Mouse (Mus musculus): ENCODE results near the gene Cd70.

DNA sequence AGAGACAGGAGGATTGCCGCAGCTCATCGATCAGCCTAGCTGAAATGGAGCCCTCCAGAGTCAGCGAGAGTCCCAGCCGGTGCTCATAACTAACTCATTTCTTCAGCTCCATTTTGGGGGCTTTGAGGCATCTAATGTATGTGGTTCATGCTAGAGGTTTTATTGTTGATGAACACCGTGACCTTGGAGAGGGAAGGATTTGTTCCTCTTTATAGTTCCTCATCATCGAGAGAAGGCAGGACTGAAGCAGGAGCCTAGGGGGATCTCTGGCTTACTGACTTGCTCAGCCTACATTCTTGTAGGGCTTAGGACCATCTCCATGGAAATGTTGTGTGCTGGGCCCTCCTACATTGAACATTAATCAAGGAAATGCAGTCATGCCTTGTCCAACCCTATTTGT is 3.4 kb upstream of the Cd70 start:
- TF ChIP-seq CTCF (IDR thresholded peaks at IDR 0.05; ENCODE audit: control insufficient read depth, insufficient read depth, insufficient replicate concordance, low read depth, low read length) (no peak), POLR2A (IDR thresholded peaks at IDR 0.05; ENCODE audit: control insufficient read depth, low read depth, low read length) (no peak)
